Comparison of ENCODE assay signal across 16 mouse cellular contexts in the genomic region with DNA sequence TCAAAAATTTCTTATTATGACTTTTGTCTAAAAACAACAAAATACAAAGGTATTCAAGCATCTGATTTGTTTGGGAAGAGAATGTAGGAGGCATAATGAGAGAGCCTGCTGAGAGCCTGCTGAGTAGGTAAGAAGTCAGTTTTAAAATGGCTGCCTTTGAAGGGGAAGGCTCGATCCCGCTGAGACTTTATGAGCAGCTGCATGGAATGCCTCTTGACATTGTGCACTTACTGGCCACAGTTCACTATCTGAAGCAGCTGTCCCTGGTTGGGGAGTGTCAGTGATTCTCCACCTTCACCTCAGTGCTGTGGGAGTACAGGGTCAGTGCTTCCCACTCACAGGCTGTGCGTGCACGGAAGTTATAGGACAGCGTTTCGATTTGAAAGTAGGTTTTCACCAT.
"Had no signal": no experiment of that assay in that cellular context is flagged by ENCODE, and none has a peak within 500 bp of the region (broad histone marks: within the 10 kb centered on the region; RNA-seq: fewer than 3 reads in every experiment).

No protein-coding gene starts in this region.

- DNase-seq: kidney, adult 2 months; kidney, postnatal 10 days; kidney, postnatal 4 days; left cerebral cortex, postnatal 4 days; liver, postnatal 0 days; lung, embryonic 14.5 days; thymus, adult 18-20 months; thymus, postnatal 36 days had no signal

- H3K9me3 ChIP-seq: limb, embryonic 15.5 days had no signal

- H3K36me3 ChIP-seq: limb, embryonic 15.5 days; midbrain, embryonic 12.5 days had no signal

- H3K4me1 ChIP-seq: limb, embryonic 15.5 days; midbrain, embryonic 12.5 days had no signal

- H3K27ac ChIP-seq: limb, embryonic 15.5 days; liver, embryonic 14.5 days; macrophage; midbrain, embryonic 12.5 days; stomach, postnatal 0 days had no signal

- H3K4me3 ChIP-seq: limb, embryonic 15.5 days; midbrain, embryonic 12.5 days had no signal

- H3K9ac ChIP-seq: limb, embryonic 15.5 days; liver, embryonic 14.5 days; liver, postnatal 0 days; lung, embryonic 14.5 days; midbrain, embryonic 12.5 days had no signal

- H3K4me2 ChIP-seq: limb, embryonic 15.5 days; liver, embryonic 11.5 days; lung, embryonic 14.5 days; midbrain, embryonic 12.5 days had no signal

- ATAC-seq: intestine, postnatal 0 days; liver, postnatal 0 days; lung, postnatal 0 days had no signal

- H3K27me3 ChIP-seq: limb, embryonic 15.5 days; midbrain, embryonic 12.5 days had no signal
